Mouse (Mus musculus): ENCODE data around the gene Hmgb1. TPM values are rescaled to one million over a fixed set of nuclear protein-coding genes. Genes with fewer than 3 reads are reported as not detected.

Hmgb1 gene
- polyA plus RNA-seq, 1 experiment from 2014 or later: 1,906 TPM

DNA sequence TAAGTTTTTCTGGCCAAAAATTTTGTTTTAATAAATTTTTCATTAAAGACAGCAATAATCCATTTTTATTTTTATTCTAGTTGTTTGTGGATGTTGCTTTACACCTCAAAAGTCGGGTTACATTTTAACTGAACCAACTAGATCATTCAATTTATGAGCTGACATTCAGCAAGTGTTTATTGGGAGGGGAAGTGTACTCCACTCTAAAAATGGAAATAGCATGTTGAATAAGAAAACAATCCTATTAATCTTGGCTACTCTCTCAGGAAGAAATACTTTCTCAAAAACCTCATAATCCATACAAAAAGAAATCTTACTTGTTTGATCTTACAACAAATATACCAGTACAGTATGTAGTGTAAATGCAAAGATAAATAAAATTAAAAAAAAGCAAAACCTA lies 1.2 kb downstream of the Hmgb1 start:
- peak overlapping the region; percentile 80; the same call in 1 of the 2 replicates for H3K9ac ChIP-seq
- no peak for ATAC-seq (ENCODE audit: low FRiP score)
- H3K9me3 ChIP-seq: no peaks in the 10 kb centered on the region
- H3K27ac ChIP-seq: 0 out of 2 replicates have a peak overlapping the region, but pooled peaks have one; percentile 96
- peak overlapping the region; percentile 75 for H3K4me3 ChIP-seq (replicated peaks)
- 53% methylated on average over 1 of the region's 1 CpGs for WGBS
- peak overlapping the region; percentile 59 for H3K4me2 ChIP-seq
- no peaks in the 10 kb centered on the region for H3K27me3 ChIP-seq
- H3K4me1 ChIP-seq: peaks cover 24% of the 10 kb centered on the region
- H3K36me3 ChIP-seq (replicated peaks): no peaks in the 10 kb centered on the region; the same call in 1 of the 2 replicates

DNA sequence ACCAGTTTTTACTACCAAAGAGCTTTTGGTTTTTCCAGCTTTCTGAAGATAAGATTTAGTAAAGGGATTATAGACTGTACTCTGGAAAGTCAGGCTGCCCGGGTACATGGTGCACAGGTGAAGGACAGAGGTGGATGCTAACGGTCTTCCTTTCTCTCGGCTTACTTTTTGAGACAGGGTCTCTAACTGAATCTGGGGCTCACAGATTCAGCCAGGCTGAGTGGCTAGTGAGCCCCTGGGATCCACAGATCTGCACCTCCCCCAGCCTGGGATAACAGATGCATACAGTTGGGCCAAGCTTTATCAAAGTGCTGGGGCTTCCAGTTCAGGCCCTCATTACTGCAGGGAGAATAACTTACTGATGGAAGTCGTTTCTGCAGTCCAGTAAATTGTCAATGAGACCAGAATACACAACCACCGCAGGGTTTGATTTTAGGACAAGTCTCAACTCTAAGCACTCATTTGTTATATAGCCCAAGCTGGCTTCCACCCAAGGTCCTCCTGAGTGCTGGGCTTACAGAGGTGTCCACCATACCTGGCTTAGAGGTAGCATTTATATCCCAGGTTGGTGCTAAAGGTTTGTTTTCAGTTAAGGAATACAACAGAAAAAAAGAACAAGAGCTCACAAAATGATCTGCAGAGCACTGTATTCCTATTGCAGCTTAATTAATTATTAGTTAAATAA lies 2.0 kb downstream of the Hmgb1 start:
- no peak for ATAC-seq (ENCODE audit: low FRiP score)
- 87% methylated on average over 5 of the region's 5 CpGs for WGBS
- Histone ChIP-seq H3K4me1 (peaks cover 24% of the 10 kb centered on the region), H3K9ac (no peak overlapping the region), H3K9me3 (no peaks in the 10 kb centered on the region), H3K27me3 (no peaks in the 10 kb centered on the region), H3K27ac (no peak overlapping the region), H3K4me3 (replicated peaks) (no peak overlapping the region), H3K36me3 (replicated peaks) (no peaks in the 10 kb centered on the region; the same call in 1 of the 2 replicates), H3K4me2 (no peak overlapping the region)

DNA sequence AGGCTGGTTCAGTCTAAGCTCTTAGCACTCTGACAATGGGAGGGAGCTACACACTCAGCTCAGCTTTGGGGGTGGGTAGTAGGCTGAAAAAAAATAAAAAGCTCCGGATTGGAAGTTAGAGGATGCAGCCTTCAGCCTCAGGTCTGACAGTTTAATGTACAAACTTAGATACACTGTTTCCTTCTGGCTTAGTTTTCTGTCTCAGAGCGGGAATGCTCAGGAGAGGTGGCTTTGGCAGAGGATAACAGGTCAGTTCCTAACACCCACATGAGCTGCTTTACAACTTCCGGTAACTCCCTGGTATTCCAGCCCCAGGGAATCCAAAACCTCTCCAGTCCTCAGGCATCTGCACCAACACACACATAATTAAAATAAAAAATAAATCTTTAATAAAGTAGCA lies 4.5 kb downstream of the Hmgb1 start:
- H3K4me2 ChIP-seq: no peak overlapping the region
- H3K4me3 ChIP-seq (replicated peaks): no peak overlapping the region
- ATAC-seq (ENCODE audit: low FRiP score): no peak
- H3K27me3 ChIP-seq: no peaks in the 10 kb centered on the region
- H3K27ac ChIP-seq: no peak overlapping the region
- 91% methylated on average over 3 of the region's 3 CpGs for WGBS
- no peaks in the 10 kb centered on the region for H3K36me3 ChIP-seq (replicated peaks)
- peaks cover 6% of the 10 kb centered on the region; the same call in 1 of the 2 replicates for H3K4me1 ChIP-seq
- no peaks in the 10 kb centered on the region for H3K9me3 ChIP-seq
- no peak overlapping the region for H3K9ac ChIP-seq

GRCm38 (mm10) chr5:149178095-149178494 lies 6.2 kb downstream of the Hmgb1 start:
- Histone ChIP-seq H3K4me1 (peaks cover 6% of the 10 kb centered on the region; the same call in 1 of the 2 replicates), H3K9ac (no peak overlapping the region), H3K4me2 (no peak overlapping the region), H3K9me3 (no peaks in the 10 kb centered on the region), H3K27ac (no peak overlapping the region), H3K4me3 (replicated peaks) (no peak overlapping the region), H3K27me3 (no peaks in the 10 kb centered on the region), H3K36me3 (replicated peaks) (no peaks in the 10 kb centered on the region)
- ATAC-seq (ENCODE audit: low FRiP score): no peak
- WGBS: 89% methylated on average over 5 of the region's 5 CpGs

- Histone ChIP-seq H3K9me3 (no peaks in the 10 kb centered on the region), H3K4me3 (replicated peaks) (no peak overlapping the region), H3K9ac (no peak overlapping the region), H3K27me3 (no peaks in the 10 kb centered on the region), H3K4me2 (no peak overlapping the region), H3K36me3 (replicated peaks) (no peaks in the 10 kb centered on the region), H3K4me1 (no peaks in the 10 kb centered on the region), H3K27ac (no peak overlapping the region)
- WGBS: 88% methylated on average over 6 of the region's 6 CpGs
- no peak for ATAC-seq (ENCODE audit: low FRiP score)
Observed at GRCm38 (mm10) chr5:149175736-149176135, 8.6 kb downstream of the Hmgb1 start.

GRCm38 (mm10) chr5:149174527-149174926 lies 9.8 kb downstream of the Hmgb1 start:
- Histone ChIP-seq H3K9ac (no peak overlapping the region), H3K36me3 (replicated peaks) (no peaks in the 10 kb centered on the region), H3K4me2 (no peak overlapping the region), H3K9me3 (no peaks in the 10 kb centered on the region), H3K4me3 (replicated peaks) (no peak overlapping the region), H3K27me3 (no peaks in the 10 kb centered on the region), H3K4me1 (no peaks in the 10 kb centered on the region), H3K27ac (no peak overlapping the region)
- 89% methylated on average over 7 of the region's 7 CpGs for WGBS
- ATAC-seq (ENCODE audit: low FRiP score): no peak

DNA sequence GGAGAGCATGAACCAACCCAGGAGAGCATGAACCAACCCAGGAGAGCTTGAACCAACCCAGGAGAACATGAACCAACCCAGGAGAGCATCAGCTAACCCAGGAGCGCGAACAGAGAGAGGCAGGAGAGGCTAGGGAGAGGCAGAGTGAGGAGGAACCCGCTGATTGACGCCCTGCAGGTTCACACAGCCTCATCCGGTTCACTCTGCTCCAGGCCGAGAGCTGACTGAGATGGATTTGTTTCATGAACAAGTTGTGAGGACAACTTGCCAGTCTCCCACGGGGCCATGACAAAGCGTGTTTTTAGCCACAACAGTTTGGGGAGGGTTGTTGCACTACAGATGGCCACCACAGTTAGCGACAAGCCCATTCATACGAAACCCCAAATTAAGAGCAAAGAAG lies 12.0 kb downstream of the Hmgb1 start:
- no peak for ATAC-seq (ENCODE audit: low FRiP score)
- Histone ChIP-seq H3K4me2 (no peak overlapping the region), H3K27me3 (no peaks in the 10 kb centered on the region), H3K27ac (no peak overlapping the region), H3K36me3 (replicated peaks) (no peaks in the 10 kb centered on the region), H3K4me3 (replicated peaks) (no peak overlapping the region), H3K9me3 (no peaks in the 10 kb centered on the region), H3K9ac (no peak overlapping the region), H3K4me1 (no peaks in the 10 kb centered on the region)
- 77% methylated on average over 10 of the region's 10 CpGs for WGBS

- Histone ChIP-seq H3K36me3 (replicated peaks) (no peaks in the 10 kb centered on the region), H3K27ac (no peak overlapping the region), H3K27me3 (no peaks in the 10 kb centered on the region), H3K4me1 (no peaks in the 10 kb centered on the region), H3K4me2 (no peak overlapping the region), H3K9ac (no peak overlapping the region), H3K9me3 (no peaks in the 10 kb centered on the region), H3K4me3 (replicated peaks) (no peak overlapping the region)
- ATAC-seq (ENCODE audit: low FRiP score): no peak
- WGBS: 54% methylated on average over 8 of the region's 8 CpGs
Observed at GRCm38 (mm10) chr5:149170841-149171588, 13.3 kb downstream of the Hmgb1 start.

DNA sequence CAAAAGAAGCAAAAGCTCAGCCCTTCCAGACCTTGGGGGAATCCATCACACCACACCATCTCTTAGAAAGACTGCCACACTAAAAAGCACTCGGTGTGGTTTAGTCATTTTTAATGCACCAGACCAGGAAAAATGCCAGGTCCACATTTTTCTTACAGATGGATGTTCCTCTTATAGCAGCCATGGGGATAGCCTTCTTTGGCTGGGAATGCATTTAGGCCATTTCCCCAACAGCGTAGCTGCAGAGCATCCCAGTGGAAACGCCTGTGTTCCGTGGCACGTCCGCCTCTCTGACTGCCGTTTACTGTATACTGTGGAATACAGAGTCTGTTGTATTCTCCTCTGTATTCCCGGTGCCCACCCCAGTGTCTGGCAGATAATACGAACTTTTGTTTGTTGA lies 15.5 kb downstream of the Hmgb1 start:
- ATAC-seq (ENCODE audit: low FRiP score): no peak
- Histone ChIP-seq H3K27me3 (no peaks in the 10 kb centered on the region), H3K9me3 (no peaks in the 10 kb centered on the region), H3K36me3 (replicated peaks) (no peaks in the 10 kb centered on the region), H3K9ac (no peak overlapping the region), H3K27ac (no peak overlapping the region), H3K4me2 (no peak overlapping the region), H3K4me1 (0 out of 2 replicates have a peak, but pooled peaks cover under 1% of the 10 kb centered on the region), H3K4me3 (replicated peaks) (no peak overlapping the region)
- 89% methylated on average over 9 of the region's 9 CpGs for WGBS

GRCm38 (mm10) chr5:149168051-149168450 lies 16.2 kb downstream of the Hmgb1 start:
- no peak overlapping the region for H3K27ac ChIP-seq
- H3K4me3 ChIP-seq (replicated peaks): no peak overlapping the region
- no peak for ATAC-seq (ENCODE audit: low FRiP score)
- WGBS: 84% methylated on average over 2 of the region's 2 CpGs
- no peaks in the 10 kb centered on the region for H3K27me3 ChIP-seq
- H3K4me1 ChIP-seq: peaks cover 5% of the 10 kb centered on the region; the same call in 1 of the 2 replicates
- H3K9ac ChIP-seq: no peak overlapping the region
- H3K36me3 ChIP-seq (replicated peaks): no peaks in the 10 kb centered on the region
- no peak overlapping the region for H3K4me2 ChIP-seq
- no peaks in the 10 kb centered on the region for H3K9me3 ChIP-seq

GRCm38 (mm10) chr5:149166011-149166410 lies 18.3 kb downstream of the Hmgb1 start:
- ATAC-seq (ENCODE audit: low FRiP score): no peak
- no peaks in the 10 kb centered on the region for H3K9me3 ChIP-seq
- 94% methylated on average over 10 of the region's 10 CpGs for WGBS

DNA sequence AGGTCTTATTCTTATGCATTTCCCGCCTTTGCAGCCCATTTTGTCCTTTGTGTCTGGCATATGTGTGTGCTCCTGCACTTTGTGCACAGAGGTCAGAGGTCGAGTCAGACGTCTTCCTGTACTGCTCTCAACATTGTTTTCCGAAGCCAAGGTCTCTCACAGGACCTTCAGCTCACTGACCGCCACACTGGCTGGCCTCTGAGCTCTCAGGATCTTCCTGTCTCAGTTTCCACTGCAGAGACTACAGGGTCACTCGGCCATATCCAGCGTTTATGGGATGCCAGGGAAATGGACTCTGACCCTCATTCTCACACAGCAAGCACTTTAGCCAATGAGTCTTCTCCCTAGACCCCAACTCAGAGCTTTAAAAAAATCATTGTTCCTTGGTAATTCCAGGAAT lies 19.4 kb downstream of the Hmgb1 start:
- Histone ChIP-seq H3K27me3 (no peaks in the 10 kb centered on the region), H3K27ac (no peak overlapping the region), H3K36me3 (replicated peaks) (no peaks in the 10 kb centered on the region), H3K4me3 (replicated peaks) (no peak overlapping the region), H3K4me1 (peaks cover 5% of the 10 kb centered on the region; the same call in 1 of the 2 replicates), H3K9ac (no peak overlapping the region), H3K4me2 (no peak overlapping the region), H3K9me3 (no peaks in the 10 kb centered on the region)
- WGBS: 59% methylated on average over 7 of the region's 7 CpGs
- no peak for ATAC-seq (ENCODE audit: low FRiP score)

More at GRCm38 (mm10) chr5:149166011-149166410, 18.3 kb downstream of the Hmgb1 start:
- Histone ChIP-seq H3K9ac (no peak overlapping the region), H3K4me1 (peaks cover 5% of the 10 kb centered on the region; the same call in 1 of the 2 replicates), H3K27ac (no peak overlapping the region), H3K36me3 (replicated peaks) (no peaks in the 10 kb centered on the region), H3K4me3 (replicated peaks) (no peak overlapping the region), H3K4me2 (no peak overlapping the region), H3K27me3 (no peaks in the 10 kb centered on the region)

All from forebrain, embryonic 12.5 days (tissue).